Comparison of ENCODE assay signal across 8 mouse cellular contexts in the genomic region with DNA sequence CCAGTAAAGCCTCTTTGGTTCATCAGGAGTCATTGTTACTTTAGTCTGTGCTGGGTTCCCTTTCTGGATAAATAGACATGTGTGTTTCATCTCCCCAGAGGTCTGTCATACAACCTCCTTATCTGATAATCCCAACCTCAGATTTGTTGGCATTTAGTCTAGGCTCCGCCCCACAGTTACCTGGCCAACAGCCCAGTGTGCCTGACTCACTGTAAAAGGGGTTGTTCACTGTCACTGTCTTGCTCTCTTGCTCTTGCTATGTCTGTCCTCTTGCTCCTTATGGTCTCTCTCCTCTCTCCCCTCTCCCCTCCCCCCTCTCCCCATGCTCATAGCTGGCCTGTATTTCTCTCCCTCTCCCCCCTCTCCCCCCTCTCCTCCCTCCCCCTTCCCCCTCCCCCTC. TPM values are rescaled to one million over a fixed set of nuclear protein-coding genes. Genes with fewer than 3 reads are reported as not detected.
DNase-seq lines count a peak whose midpoint lies in the region; ATAC-seq lines count a peak whose summit lies in the region.
"Had no signal": no experiment of that assay in that cellular context is flagged by ENCODE, and none has a peak within 500 bp of the region (broad histone marks: within the 10 kb centered on the region; RNA-seq: fewer than 3 reads in every experiment).

No protein-coding gene starts in this region.

- no peaks in the 10 kb centered on the region for H3K27me3 ChIP-seq in embryonic facial prominence, embryonic 14.5 days (replicated peaks; ENCODE audit: control insufficient read depth, insufficient read depth, low read length)
- no peaks in the 10 kb centered on the region for H3K27me3 ChIP-seq in liver, embryonic 16.5 days (ENCODE audit: control insufficient read depth, insufficient read depth, low read depth, low read length)
- H3K27me3 ChIP-seq: limb, embryonic 12.5 days had no signal

- peak; percentile 70 for ATAC-seq in embryonic facial prominence, embryonic 14.5 days (ENCODE audit: low read depth)
- ATAC-seq in liver, embryonic 16.5 days (ENCODE audit: low read depth): peak; percentile 39; the same call in 1 of the 2 replicates

- H3K27ac ChIP-seq in embryonic facial prominence, embryonic 14.5 days (replicated peaks; ENCODE audit: low read depth, low read length): no peak overlapping the region
- H3K27ac ChIP-seq in liver, embryonic 16.5 days (ENCODE audit: low read length): peak overlapping the region; percentile 73
- H3K27ac ChIP-seq: limb, embryonic 12.5 days had no signal

- peak; percentile 82 for DNase-seq in urinary bladder, postnatal 14 days (ENCODE audit: low spot score)
- no peak for DNase-seq in urinary bladder, adult 2 months (ENCODE audit: low spot score)
- peak; percentile 50 for DNase-seq in embryonic facial prominence, embryonic 14.5 days (ENCODE audit: low spot score)
- no peak for DNase-seq in right cerebral cortex, postnatal 14 days
- no peak for DNase-seq in frontal cortex, postnatal 14 days (ENCODE audit: low spot score in 2 of 2)
- no peak for DNase-seq in thymus, postnatal 4 days

- H3K4me1 ChIP-seq in embryonic facial prominence, embryonic 14.5 days (ENCODE audit: control insufficient read depth, insufficient read depth, low read length): peaks cover 19% of the 10 kb centered on the region
- peaks cover 15% of the 10 kb centered on the region for H3K4me1 ChIP-seq in liver, embryonic 16.5 days (ENCODE audit: control insufficient read depth, low read depth, low read length)

- no peaks in the 10 kb centered on the region for H3K36me3 ChIP-seq in embryonic facial prominence, embryonic 14.5 days (ENCODE audit: control insufficient read depth, insufficient read depth, low read length)
- H3K36me3 ChIP-seq in liver, embryonic 16.5 days (ENCODE audit: control insufficient read depth, insufficient read depth): no peaks in the 10 kb centered on the region
- H3K36me3 ChIP-seq: limb, embryonic 12.5 days had no signal

- no peak overlapping the region for H3K4me3 ChIP-seq in embryonic facial prominence, embryonic 14.5 days (ENCODE audit: low read depth, low read length)
- H3K4me3 ChIP-seq in liver, embryonic 16.5 days (ENCODE audit: low read depth, low read length): no peak overlapping the region
- H3K4me3 ChIP-seq: limb, embryonic 12.5 days had no signal

- H3K9me3 ChIP-seq in embryonic facial prominence, embryonic 14.5 days (ENCODE audit: control insufficient read depth, low read length): no peaks in the 10 kb centered on the region
- H3K9me3 ChIP-seq in liver, embryonic 16.5 days (replicated peaks; ENCODE audit: control insufficient read depth, low read length): no peaks in the 10 kb centered on the region
- H3K9me3 ChIP-seq: limb, embryonic 12.5 days had no signal

- WGBS in embryonic facial prominence, embryonic 14.5 days: 78% methylated on average over 1 of the region's 1 CpGs
- WGBS in liver, embryonic 16.5 days (ENCODE audit: insufficient replicate concordance): 55% methylated on average over 1 of the region's 1 CpGs

- H3K4me2 ChIP-seq in embryonic facial prominence, embryonic 14.5 days (ENCODE audit: low read depth, low read length): no peak overlapping the region
- 0 out of 2 replicates have a peak overlapping the region, but pooled peaks have one; percentile 11 for H3K4me2 ChIP-seq in liver, embryonic 16.5 days (ENCODE audit: low read depth, low read length)
- H3K4me2 ChIP-seq: limb, embryonic 12.5 days had no signal

- no peak overlapping the region for H3K9ac ChIP-seq in embryonic facial prominence, embryonic 14.5 days (ENCODE audit: low read depth, low read length)
- H3K9ac ChIP-seq in liver, embryonic 16.5 days (ENCODE audit: low read depth, low read length): no peak overlapping the region
- H3K9ac ChIP-seq: limb, embryonic 12.5 days had no signal

RNA-seq across cellular contexts. Expression of a gene that starts 44.3 kb away (rescaled TPM):
- polyA plus RNA-seq in urinary bladder, adult 2 months (2012; rRNA removed): 31.7 and 34.0 TPM in 2 replicates
- 9.1 and 10.0 TPM in 2 replicates for polyA plus RNA-seq in embryonic facial prominence, embryonic 14.5 days (2014; fragmentation: Nextera tagmentation; extraction: Ambion mirVana)
- polyA plus RNA-seq in liver, embryonic 16.5 days (2015; fragmentation: Nextera tagmentation; extraction: Ambion mirVana): 2.5 and 2.7 TPM in 2 replicates

RNA-seq across cellular contexts. Expression of a gene that starts 44.5 kb away (rescaled TPM):
- polyA plus RNA-seq in urinary bladder, adult 2 months (2012; rRNA removed): 28.0 and 31.4 TPM in 2 replicates
- polyA plus RNA-seq in embryonic facial prominence, embryonic 14.5 days (2014; fragmentation: Nextera tagmentation; extraction: Ambion mirVana): 40.5 and 47.1 TPM in 2 replicates
- polyA plus RNA-seq in liver, embryonic 16.5 days (2015; fragmentation: Nextera tagmentation; extraction: Ambion mirVana): 9.4 and 11.9 TPM in 2 replicates

RNA-seq across cellular contexts. Expression of a gene that starts 57.0 kb away (rescaled TPM):
- polyA plus RNA-seq in urinary bladder, adult 2 months (2012; rRNA removed): 36.0 TPM in 2 replicates
- polyA plus RNA-seq in embryonic facial prominence, embryonic 14.5 days (2014; fragmentation: Nextera tagmentation; extraction: Ambion mirVana): 120 and 121 TPM in 2 replicates
- 14.9 and 15.0 TPM in 2 replicates for polyA plus RNA-seq in liver, embryonic 16.5 days (2015; fragmentation: Nextera tagmentation; extraction: Ambion mirVana)

Comparison
In these comparisons a context has a peak if more than half of its experiments do, and no peak if none do; other contexts are left out.
1. DNase-seq: peak in urinary bladder, postnatal 14 days (single experiment) and embryonic facial prominence, embryonic 14.5 days (single experiment); none in urinary bladder, adult 2 months (single experiment), right cerebral cortex, postnatal 14 days (single experiment), frontal cortex, postnatal 14 days (0 of 2) and thymus, postnatal 4 days (single experiment).